Mouse (Mus musculus): Measurements from ENCODE around the gene Gm17660.

GRCm38 (mm10) chr5:104104111-104104510 lies 26.7 kb upstream of the Gm17660 start:
- no peak for TF ChIP-seq POLR2A (IDR thresholded peaks at IDR 0.05; ENCODE audit: borderline replicate concordance, low read depth, low read length)
- no peak for TF ChIP-seq CTCF (IDR thresholded peaks at IDR 0.05; ENCODE audit: low read depth, low read length)

Measured in bone marrow macrophage, adult 2 months (primary cell).